Mouse (Mus musculus) ES-CJ7 (cell line): ENCODE data around the gene Slc15a5.

Source experiments
- DNase-seq: peaks from one replicate; pipeline ENCODE4 v3.0.0; 2011; ENCODE audit warnings: low read depth, low spot score

Slc15a5 gene

GRCm38 (mm10) chr6:138055572-138055971 lies 24.1 kb downstream of the Slc15a5 start:
- no peak for DNase-seq

GRCm38 (mm10) chr6:138054956-138055355 lies 24.8 kb downstream of the Slc15a5 start:
- no peak for DNase-seq

- DNase-seq = peak; percentile 62
Observed at GRCm38 (mm10) chr6:138054166-138054565, 25.6 kb downstream of the Slc15a5 start.

- no peak for DNase-seq
Observed at GRCm38 (mm10) chr6:138053686-138054085, 26.0 kb downstream of the Slc15a5 start.

- DNase-seq = no peak
Observed at GRCm38 (mm10) chr6:138045364-138045763, 34.4 kb downstream of the Slc15a5 start.

- peak; percentile 45 for DNase-seq
Observed at GRCm38 (mm10) chr6:138042891-138043290, 36.8 kb downstream of the Slc15a5 start.

GRCm38 (mm10) chr6:138041865-138042264 lies 37.9 kb downstream of the Slc15a5 start:
- DNase-seq = no peak

- DNase-seq = peak; percentile 59
Observed at GRCm38 (mm10) chr6:138037587-138037986, 42.1 kb downstream of the Slc15a5 start.

- no peak for DNase-seq
Observed at GRCm38 (mm10) chr6:138036891-138037290, 42.8 kb downstream of the Slc15a5 start.

- peak; percentile 18 for DNase-seq
Observed at GRCm38 (mm10) chr6:138016898-138017297, 62.8 kb downstream of the Slc15a5 start.

- no peak for DNase-seq
Observed at GRCm38 (mm10) chr6:138014976-138015674, 64.6 kb downstream of the Slc15a5 start.

GRCm38 (mm10) chr6:138011955-138012354 lies 67.8 kb downstream of the Slc15a5 start:
- DNase-seq = no peak

- no peak for DNase-seq
Observed at GRCm38 (mm10) chr6:138007705-138008104, 72.0 kb downstream of the Slc15a5 start.

GRCm38 (mm10) chr6:138006525-138007251 lies 73.0 kb downstream of the Slc15a5 start:
- no peak for DNase-seq

- peak; percentile 54 for DNase-seq
Observed at GRCm38 (mm10) chr6:137989853-137990252, 89.9 kb downstream of the Slc15a5 start.

- no peak for DNase-seq
Observed at GRCm38 (mm10) chr6:137985169-137985568, 94.5 kb downstream of the Slc15a5 start.

GRCm38 (mm10) chr6:137982195-137982737 lies 97.5 kb downstream of the Slc15a5 start:
- no peak for DNase-seq

GRCm38 (mm10) chr6:137980905-137981696 lies 98.6 kb downstream of the Slc15a5 start:
- peak; percentile 17 for DNase-seq

GRCm38 (mm10) chr6:137980413-137980812 lies 99.3 kb downstream of the Slc15a5 start:
- no peak for DNase-seq

GRCm38 (mm10) chr6:137979802-137980201 lies 99.9 kb downstream of the Slc15a5 start:
- DNase-seq = no peak

GRCm38 (mm10) chr6:137976021-137976420 lies 103.7 kb downstream of the Slc15a5 start:
- no peak for DNase-seq

- DNase-seq = no peak
Observed at GRCm38 (mm10) chr6:137963703-137964102, 116.0 kb downstream of the Slc15a5 start.
